Mouse (Mus musculus): ENCODE data around the gene Rnf11. TPM values are rescaled to one million over a fixed set of nuclear protein-coding genes. Genes with fewer than 3 reads are reported as not detected.

The Rnf11 gene
- polyA plus RNA-seq, 1 experiment, result 57.5 TPM

DNA sequence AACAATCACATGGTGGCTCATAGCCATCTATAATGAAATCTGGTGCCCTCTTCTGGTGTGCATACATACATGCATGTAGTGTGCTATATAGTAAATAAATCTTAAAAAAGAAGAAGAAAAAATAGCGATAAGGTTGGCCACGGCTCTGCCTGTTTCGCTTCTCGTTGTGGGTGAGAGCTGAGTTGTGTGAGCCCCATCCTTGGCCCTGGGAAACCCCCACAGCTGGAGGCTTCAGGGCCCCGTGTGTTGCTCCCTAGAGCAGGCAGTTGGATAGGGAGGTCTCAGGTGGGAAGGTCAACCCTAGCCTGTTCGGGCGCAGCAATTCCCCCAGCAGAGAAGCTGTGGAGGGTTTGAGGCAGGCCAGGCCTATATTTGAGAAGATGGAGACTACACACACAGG is 54.3 kb downstream of the Rnf11 start:
- H3K27ac ChIP-seq (ENCODE audit: insufficient read depth, low read depth, low read length), result no peak overlapping the region
- no peaks in the 10 kb centered on the region for H3K27me3 ChIP-seq (replicated peaks; ENCODE audit: control insufficient read depth, insufficient read depth, low read length)
- TF ChIP-seq CTCF (conservative IDR thresholded peaks at IDR 0.05; ENCODE audit: insufficient read depth, insufficient read length, low read depth, low read length), result no peak
- TF ChIP-seq POLR2A (IDR thresholded peaks at IDR 0.05; ENCODE audit: low read depth, low read length), result no peak
- no peaks in the 10 kb centered on the region for H3K36me3 ChIP-seq (ENCODE audit: control insufficient read depth, insufficient read depth, low read length)
- WGBS, result 90% methylated on average over 7 of the region's 7 CpGs
- H3K4me1 ChIP-seq (ENCODE audit: control insufficient read depth, insufficient read depth, low read length), result no peaks in the 10 kb centered on the region
- DNase-seq, result no peak
- no peak overlapping the region for H3K4me3 ChIP-seq (ENCODE audit: insufficient read depth, low read depth, low read length)

DNA sequence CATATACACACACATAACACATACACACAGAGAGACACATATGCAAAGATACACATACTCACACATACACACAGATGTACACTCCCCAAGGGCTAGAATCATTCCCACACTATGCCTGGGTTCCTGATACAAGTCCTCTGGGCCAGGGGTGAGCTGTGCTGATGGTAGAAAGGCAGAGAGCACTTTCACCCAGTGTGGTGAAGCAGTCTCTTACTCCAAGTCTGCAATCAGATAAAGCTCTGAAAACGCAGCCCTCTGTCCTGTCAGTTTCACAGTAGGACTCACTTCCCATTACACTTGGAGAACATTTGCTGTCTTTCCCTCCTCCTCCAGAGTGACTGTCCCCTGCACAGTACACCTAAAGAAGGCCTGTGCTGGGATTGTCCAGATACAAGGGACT is 57.5 kb downstream of the Rnf11 start:
- H3K4me3 ChIP-seq (ENCODE audit: insufficient read depth, low read depth, low read length), result no peak overlapping the region
- TF ChIP-seq CTCF (conservative IDR thresholded peaks at IDR 0.05; ENCODE audit: insufficient read depth, insufficient read length, low read depth, low read length) (no peak), POLR2A (IDR thresholded peaks at IDR 0.05; ENCODE audit: low read depth, low read length) (no peak)
- 70% methylated on average over 1 of the region's 1 CpGs for WGBS
- no peaks in the 10 kb centered on the region for H3K4me1 ChIP-seq (ENCODE audit: control insufficient read depth, insufficient read depth, low read length)
- no peaks in the 10 kb centered on the region for H3K36me3 ChIP-seq (ENCODE audit: control insufficient read depth, insufficient read depth, low read length)
- DNase-seq, result no peak
- H3K27me3 ChIP-seq (replicated peaks; ENCODE audit: control insufficient read depth, insufficient read depth, low read length), result no peaks in the 10 kb centered on the region
- no peak overlapping the region for H3K27ac ChIP-seq (ENCODE audit: insufficient read depth, low read depth, low read length)

DNA sequence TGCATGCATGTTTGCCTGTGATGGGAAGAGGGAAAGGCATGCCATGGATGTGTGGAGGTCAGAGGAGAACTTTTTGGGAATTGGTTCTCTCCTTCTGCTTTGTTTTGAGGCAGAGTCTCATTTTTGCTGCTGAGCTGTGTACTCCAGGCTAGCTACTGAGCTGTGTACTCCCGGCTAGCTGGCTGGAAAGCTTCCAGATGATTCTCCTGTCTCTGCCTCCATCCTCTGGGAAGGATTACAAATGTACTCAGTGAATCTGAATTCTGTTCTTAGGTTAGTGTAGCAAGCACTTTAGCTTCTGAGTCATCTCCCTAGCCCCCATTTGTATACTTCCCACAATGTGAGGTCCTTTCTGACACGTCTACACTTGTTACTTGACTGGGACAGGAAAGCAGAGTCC is 61.1 kb downstream of the Rnf11 start:
- Histone ChIP-seq H3K4me1 (ENCODE audit: control insufficient read depth, insufficient read depth, low read length) (peaks cover 5% of the 10 kb centered on the region; the same call in 1 of the 2 replicates), H3K27me3 (replicated peaks; ENCODE audit: control insufficient read depth, insufficient read depth, low read length) (no peaks in the 10 kb centered on the region), H3K4me3 (ENCODE audit: insufficient read depth, low read depth, low read length) (no peak overlapping the region), H3K27ac (ENCODE audit: insufficient read depth, low read depth, low read length) (no peak overlapping the region), H3K36me3 (ENCODE audit: control insufficient read depth, insufficient read depth, low read length) (no peaks in the 10 kb centered on the region)
- TF ChIP-seq CTCF (conservative IDR thresholded peaks at IDR 0.05; ENCODE audit: insufficient read depth, insufficient read length, low read depth, low read length), result no peak
- TF ChIP-seq POLR2A (IDR thresholded peaks at IDR 0.05; ENCODE audit: low read depth, low read length), result no peak
- WGBS, result 64% methylated on average over 2 of the region's 2 CpGs
- no peak for DNase-seq

DNA sequence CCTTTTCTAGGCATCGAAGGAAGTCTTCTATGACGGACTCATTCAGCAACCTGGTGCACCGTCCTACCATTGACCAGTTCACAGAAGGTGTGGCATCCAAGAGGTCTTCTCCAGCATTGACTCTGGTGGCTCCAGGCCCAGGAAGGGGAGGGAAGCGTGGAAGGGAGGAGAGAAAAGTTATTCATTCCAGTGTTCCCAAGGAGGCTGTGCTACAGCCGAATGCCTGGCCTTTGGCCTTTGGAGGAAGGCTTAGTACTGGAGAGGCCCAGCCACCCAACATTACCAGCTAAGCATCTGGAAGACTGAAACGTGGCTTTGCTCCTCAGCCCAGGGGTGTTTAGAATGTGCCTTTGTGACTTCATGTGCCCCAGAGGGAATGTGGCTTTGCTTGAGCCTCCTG is 62.1 kb downstream of the Rnf11 start:
- no peak overlapping the region for H3K27ac ChIP-seq (ENCODE audit: insufficient read depth, low read depth, low read length)
- H3K27me3 ChIP-seq (replicated peaks; ENCODE audit: control insufficient read depth, insufficient read depth, low read length), result no peaks in the 10 kb centered on the region
- H3K4me3 ChIP-seq (ENCODE audit: insufficient read depth, low read depth, low read length), result no peak overlapping the region
- TF ChIP-seq POLR2A (IDR thresholded peaks at IDR 0.05; ENCODE audit: low read depth, low read length), result no peak
- TF ChIP-seq CTCF (conservative IDR thresholded peaks at IDR 0.05; ENCODE audit: insufficient read depth, insufficient read length, low read depth, low read length), result no peak
- WGBS, result 54% methylated on average over 6 of the region's 6 CpGs
- peaks cover 5% of the 10 kb centered on the region; the same call in 1 of the 2 replicates for H3K4me1 ChIP-seq (ENCODE audit: control insufficient read depth, insufficient read depth, low read length)
- DNase-seq, result peak; percentile 86
- no peaks in the 10 kb centered on the region for H3K36me3 ChIP-seq (ENCODE audit: control insufficient read depth, insufficient read depth, low read length)

DNA sequence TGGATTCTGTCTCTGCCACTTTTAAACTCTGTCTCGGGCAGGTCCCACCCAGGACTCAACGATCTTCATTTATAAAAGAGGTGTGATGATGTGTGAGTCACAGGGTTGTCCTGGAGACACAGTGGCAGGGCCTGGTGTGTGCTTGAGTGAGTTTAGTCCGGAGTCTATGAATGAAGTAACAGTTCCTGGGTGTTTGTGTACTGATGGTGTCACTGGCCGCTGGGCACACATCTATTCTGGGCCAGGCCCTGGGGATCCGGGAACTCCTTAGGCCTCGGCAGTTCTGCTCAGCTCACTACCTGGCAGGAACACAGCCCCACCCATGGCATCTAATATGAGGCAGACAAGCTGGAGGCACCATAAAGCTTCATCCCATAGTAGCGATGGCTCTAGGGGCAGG is 62.9 kb downstream of the Rnf11 start:
- 84% methylated on average over 7 of the region's 7 CpGs for whole genome bisulfite sequencing
- DNase-seq, result no peak
- H3K27me3 ChIP-seq (replicated peaks; ENCODE audit: control insufficient read depth, insufficient read depth, low read length), result no peaks in the 10 kb centered on the region
- no peaks in the 10 kb centered on the region for H3K36me3 ChIP-seq (ENCODE audit: control insufficient read depth, insufficient read depth, low read length)
- no peak overlapping the region for H3K27ac ChIP-seq (ENCODE audit: insufficient read depth, low read depth, low read length)
- no peak overlapping the region for H3K4me3 ChIP-seq (ENCODE audit: insufficient read depth, low read depth, low read length)
- TF ChIP-seq CTCF (conservative IDR thresholded peaks at IDR 0.05; ENCODE audit: insufficient read depth, insufficient read length, low read depth, low read length), result no peak
- TF ChIP-seq POLR2A (IDR thresholded peaks at IDR 0.05; ENCODE audit: low read depth, low read length), result no peak
- peaks cover 5% of the 10 kb centered on the region; the same call in 1 of the 2 replicates for H3K4me1 ChIP-seq (ENCODE audit: control insufficient read depth, insufficient read depth, low read length)

DNA sequence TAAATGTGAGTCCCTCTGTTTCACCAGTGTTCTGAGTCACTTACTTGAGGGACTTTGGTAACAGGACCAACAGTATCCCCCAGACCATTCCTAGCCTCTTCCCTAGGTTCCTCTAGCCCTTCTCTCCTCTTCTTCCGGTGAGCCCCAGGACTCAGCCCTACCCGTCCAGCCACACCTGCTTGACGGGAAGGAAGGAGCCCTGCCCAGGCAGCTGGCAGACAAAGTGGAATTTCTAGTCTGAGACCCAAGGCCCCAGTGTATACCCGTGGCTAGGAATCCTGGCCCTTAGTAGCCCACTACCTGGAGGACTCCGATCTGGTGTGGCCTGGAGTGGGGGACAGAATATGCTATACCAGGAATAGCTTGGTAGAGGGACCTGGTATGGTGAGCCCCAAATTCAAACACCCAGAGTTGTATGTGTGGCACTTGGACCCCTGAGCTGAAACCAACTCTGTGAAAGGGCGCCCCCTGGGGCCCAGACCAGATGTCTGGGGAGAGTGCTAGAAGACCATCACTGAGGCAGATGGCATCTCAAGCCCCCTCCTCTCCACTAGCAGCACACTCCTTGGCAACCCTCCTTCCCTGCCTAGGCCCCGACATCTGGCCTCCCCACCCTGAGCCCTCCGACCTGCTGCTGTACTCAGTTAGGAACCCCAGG is 64.3 kb downstream of the Rnf11 start:
- DNase-seq, result no peak

DNA sequence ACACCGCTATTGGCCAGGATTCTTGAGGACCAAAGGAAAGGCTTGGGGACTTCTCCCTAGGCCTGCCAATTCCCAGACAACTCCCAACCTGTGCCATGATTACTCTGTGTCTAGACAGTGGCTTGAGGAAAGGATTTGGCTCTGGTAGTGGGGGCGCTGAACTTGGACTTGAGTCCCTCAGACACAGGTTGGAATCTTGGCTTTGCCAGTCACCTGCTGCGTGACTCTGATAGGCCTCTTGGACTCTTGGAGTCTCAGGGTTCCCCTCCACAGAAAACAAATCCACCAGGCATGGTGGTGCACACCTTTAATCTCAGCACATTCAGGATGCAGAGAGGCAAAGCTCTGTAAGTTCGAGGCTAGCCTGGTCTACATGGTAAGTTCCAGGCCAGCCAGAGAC is 65.0 kb downstream of the Rnf11 start:
- Histone ChIP-seq H3K27me3 (replicated peaks; ENCODE audit: control insufficient read depth, insufficient read depth, low read length) (no peaks in the 10 kb centered on the region), H3K36me3 (ENCODE audit: control insufficient read depth, insufficient read depth, low read length) (no peaks in the 10 kb centered on the region), H3K4me3 (ENCODE audit: insufficient read depth, low read depth, low read length) (no peak overlapping the region), H3K27ac (ENCODE audit: insufficient read depth, low read depth, low read length) (peak overlapping the region; percentile 5; the same call in 1 of the 2 replicates), H3K4me1 (ENCODE audit: control insufficient read depth, insufficient read depth, low read length) (peaks cover 5% of the 10 kb centered on the region; the same call in 1 of the 2 replicates)
- 70% methylated on average over 4 of the region's 4 CpGs for WGBS
- TF ChIP-seq CTCF (conservative IDR thresholded peaks at IDR 0.05; ENCODE audit: insufficient read depth, insufficient read length, low read depth, low read length) (no peak), POLR2A (IDR thresholded peaks at IDR 0.05; ENCODE audit: low read depth, low read length) (no peak)
- peak; percentile 70 for DNase-seq

More for the DNA sequence above, 64.3 kb downstream of the Rnf11 start:
- no peaks in the 10 kb centered on the region for H3K27me3 ChIP-seq (replicated peaks; ENCODE audit: control insufficient read depth, insufficient read depth, low read length)
- no peak overlapping the region for H3K27ac ChIP-seq (ENCODE audit: insufficient read depth, low read depth, low read length)
- H3K4me1 ChIP-seq (ENCODE audit: control insufficient read depth, insufficient read depth, low read length), result peaks cover 5% of the 10 kb centered on the region; the same call in 1 of the 2 replicates
- peak; percentile 27; the same call in 1 of the 2 replicates for TF ChIP-seq CTCF (conservative IDR thresholded peaks at IDR 0.05; ENCODE audit: insufficient read depth, insufficient read length, low read depth, low read length)
- no peak for TF ChIP-seq POLR2A (IDR thresholded peaks at IDR 0.05; ENCODE audit: low read depth, low read length)
- H3K36me3 ChIP-seq (ENCODE audit: control insufficient read depth, insufficient read depth, low read length), result no peaks in the 10 kb centered on the region
- WGBS, result 86% methylated on average over 8 of the region's 8 CpGs
- no peak overlapping the region for H3K4me3 ChIP-seq (ENCODE audit: insufficient read depth, low read depth, low read length)

Measured in kidney, adult 2 months (tissue).